Mouse (Mus musculus) CH12.LX (cell line): ENCODE data around the gene Ngef.

ENCODE experiments used
- CTCF ChIP-seq, 2 experiments: IDR thresholded peaks in 1 of 2; conservative IDR thresholded peaks in 1 of 2; 2 replicates each; pipeline ENCODE4 v1.5.1; 2011 to 2012; ENCODE audit warnings: low read depth in 2 of 2, low read length in 2 of 2, improper control_type of control experiment in 1 of 2, inconsistent platforms in 1 of 2, mild to moderate bottlenecking in 1 of 2, moderate library complexity in 1 of 2
- HCFC1 ChIP-seq: IDR thresholded peaks from 2 replicates; pipeline ENCODE4 v1.6.1; 2012; ENCODE audit warnings: low read depth, mild to moderate bottlenecking, inconsistent platforms, low read length, improper control_type of control experiment
- JUN ChIP-seq: IDR thresholded peaks from 2 replicates; pipeline ENCODE4 v1.6.1; 2011; ENCODE audit warnings: low read depth, mild to moderate bottlenecking, low read length, improper control_type of control experiment, moderate library complexity; ENCODE audit not compliant: insufficient read depth
- POLR2A ChIP-seq: IDR thresholded peaks from 2 replicates; pipeline ENCODE4 v1.6.1; 2011; ENCODE audit warnings: low read depth, mild to moderate bottlenecking, improper control_type of control experiment, low read length
- SMC3 ChIP-seq: IDR thresholded peaks from 2 replicates; pipeline ENCODE4 v1.6.1; 2011; ENCODE audit warnings: low read depth, low read length, improper control_type of control experiment
- USF1 ChIP-seq: IDR thresholded peaks from 2 replicates; pipeline ENCODE4 v1.6.1; 2014; ENCODE audit warnings: low read depth, mild to moderate bottlenecking, inconsistent platforms, low read length, improper control_type of control experiment

DNA sequence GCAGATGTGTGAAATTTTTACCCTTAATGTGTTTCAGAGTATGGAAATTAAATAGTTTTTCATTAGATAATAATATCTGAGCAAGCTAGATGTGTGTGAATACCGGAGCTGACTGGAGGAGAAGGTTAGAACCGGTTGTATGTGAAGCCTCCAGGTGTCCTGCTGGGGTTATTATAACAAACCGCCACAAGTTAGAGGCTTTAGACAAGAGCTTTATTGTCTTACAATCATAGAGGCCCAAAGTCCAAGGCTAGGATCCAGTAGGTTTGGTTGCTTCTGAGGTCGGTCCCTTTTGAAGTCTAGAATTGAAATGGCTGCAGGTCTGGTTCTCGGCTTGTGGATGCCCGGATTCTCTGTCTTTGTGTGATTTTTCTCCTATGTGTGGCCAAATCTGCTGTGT is 5.3 kb upstream of the Ngef start:
- TF ChIP-seq USF1 (no peak), SMC3 (no peak), HCFC1 (no peak), POLR2A (no peak), CTCF (conservative IDR thresholded peaks at IDR 0.05 in 1 of 2, IDR thresholded peaks at IDR 0.05 in 1 of 2; ENCODE audit: low read depth in 2 of 2, low read length in 2 of 2) (no peak), JUN (no peak)
